In genomic region chr15:27600524-27600923, GRCm38 (mm10) we compare ENCODE assay signal across 18 mouse cellular contexts.
"Had no signal": no experiment of that assay in that cellular context is flagged by ENCODE, and none has a peak within 500 bp of the region (broad histone marks: within the 10 kb centered on the region; RNA-seq: fewer than 3 reads in every experiment).

No protein-coding gene starts in this region.

- H3K27me3 ChIP-seq: limb, embryonic 15.5 days; liver, embryonic 13.5 days; liver, embryonic 15.5 days; megakaryocyte, embryonic 14.5 days; midbrain, embryonic 13.5 days; midbrain, embryonic 15.5 days; neural tube, embryonic 12.5 days; stomach, embryonic 15.5 days had no signal

- H3K4me2 ChIP-seq: limb, embryonic 15.5 days; liver, embryonic 13.5 days; liver, embryonic 15.5 days; lung, embryonic 14.5 days; midbrain, embryonic 11.5 days; midbrain, embryonic 13.5 days; midbrain, embryonic 15.5 days; neural tube, embryonic 12.5 days; stomach, embryonic 15.5 days had no signal

- ATAC-seq: midbrain, embryonic 13.5 days; midbrain, embryonic 15.5 days had no signal

- DNase-seq: liver, embryonic 13.5 days; lung, adult 18-20 months; lung, embryonic 14.5 days; lung, postnatal 14 days; lung, postnatal 4 days; right cerebral cortex, postnatal 14 days; thymus, adult 2 months; thymus, postnatal 25 days; thymus, postnatal 4 days had no signal

- H3K9me3 ChIP-seq: limb, embryonic 15.5 days; liver, embryonic 13.5 days; liver, embryonic 15.5 days; megakaryocyte, embryonic 14.5 days; midbrain, embryonic 13.5 days; midbrain, embryonic 15.5 days; neural tube, embryonic 12.5 days; stomach, embryonic 15.5 days had no signal

- H3K9ac ChIP-seq: limb, embryonic 15.5 days; liver, embryonic 13.5 days; liver, embryonic 15.5 days; lung, embryonic 14.5 days; midbrain, embryonic 13.5 days; midbrain, embryonic 15.5 days; neural tube, embryonic 12.5 days; stomach, embryonic 15.5 days had no signal

- H3K27ac ChIP-seq: limb, embryonic 15.5 days; liver, embryonic 13.5 days; liver, embryonic 15.5 days; midbrain, embryonic 13.5 days; midbrain, embryonic 15.5 days; neural tube, embryonic 12.5 days; stomach, embryonic 15.5 days; stomach, postnatal 0 days had no signal

- H3K4me3 ChIP-seq: limb, embryonic 15.5 days; liver, embryonic 13.5 days; liver, embryonic 15.5 days; megakaryocyte, embryonic 14.5 days; midbrain, embryonic 13.5 days; midbrain, embryonic 15.5 days; neural tube, embryonic 12.5 days; stomach, embryonic 15.5 days had no signal

- H3K4me1 ChIP-seq: midbrain, embryonic 15.5 days had no signal
